Mouse (Mus musculus) duodenum, adult 2 months (tissue): ENCODE measurements around the gene Ralgps1. TPM values are rescaled to one million over a fixed set of nuclear protein-coding genes. Genes with fewer than 3 reads are reported as not detected.

Source experiments
- polyA plus RNA-seq: library from polyadenylated mRNA; depleted of rRNA; stranded (reverse); fragments of >200 nt; gene quantifications from 2 replicates; pipeline ENCODE4 v1.2.3, GENCODE M21; 2012; ENCODE audit warnings: low replicate concordance; rRNA removed

Gene Ralgps1
- polyA plus RNA-seq, result 4.9 and 6.6 TPM in 2 replicates

DNA sequence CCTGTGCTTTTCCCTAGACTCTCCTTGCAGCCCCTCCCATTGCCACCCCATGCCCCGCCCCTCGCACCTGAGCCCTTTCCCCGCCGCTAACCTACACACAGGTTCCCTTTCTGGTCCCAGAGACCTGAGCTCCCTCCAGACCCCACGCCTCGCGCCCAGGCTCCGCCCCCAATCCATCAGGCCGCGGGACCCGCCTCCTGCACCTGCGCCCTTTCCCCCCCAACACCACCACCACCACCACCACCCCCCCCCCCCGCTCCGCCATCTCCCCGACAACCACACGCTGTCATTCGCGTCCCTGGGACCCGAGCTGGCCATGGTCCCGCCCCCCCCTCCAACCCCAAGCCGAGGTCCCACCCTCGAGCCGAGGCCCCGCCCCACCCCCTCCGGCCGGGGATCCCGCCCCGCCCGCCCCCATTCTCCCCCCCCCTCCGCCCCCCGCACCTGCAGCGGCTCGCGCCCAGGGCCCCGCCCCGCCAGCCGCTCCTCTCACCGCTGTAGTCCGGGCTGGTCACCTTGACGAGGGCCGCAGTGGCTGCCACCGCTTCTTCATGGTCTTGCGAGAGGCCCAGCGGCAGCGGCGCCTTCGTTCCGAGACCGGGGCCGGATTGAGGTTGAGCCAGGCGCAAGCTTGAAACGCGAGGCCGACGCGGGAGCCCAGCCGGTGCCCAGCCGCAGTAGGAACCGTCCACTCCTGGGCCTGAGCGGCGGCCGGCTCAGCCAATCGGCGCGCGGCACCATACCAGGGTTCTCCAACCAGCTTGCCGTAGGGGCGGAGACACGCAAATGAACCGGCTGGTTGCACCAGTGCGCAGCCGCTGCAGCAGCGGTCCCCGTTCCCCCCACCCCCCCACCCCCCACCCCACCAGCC is at the start of gene Ralgps1:
Gene Ralgps1, minus strand, starts transcription at position 710 of the 871 bp plus-strand sequence.

DNA sequence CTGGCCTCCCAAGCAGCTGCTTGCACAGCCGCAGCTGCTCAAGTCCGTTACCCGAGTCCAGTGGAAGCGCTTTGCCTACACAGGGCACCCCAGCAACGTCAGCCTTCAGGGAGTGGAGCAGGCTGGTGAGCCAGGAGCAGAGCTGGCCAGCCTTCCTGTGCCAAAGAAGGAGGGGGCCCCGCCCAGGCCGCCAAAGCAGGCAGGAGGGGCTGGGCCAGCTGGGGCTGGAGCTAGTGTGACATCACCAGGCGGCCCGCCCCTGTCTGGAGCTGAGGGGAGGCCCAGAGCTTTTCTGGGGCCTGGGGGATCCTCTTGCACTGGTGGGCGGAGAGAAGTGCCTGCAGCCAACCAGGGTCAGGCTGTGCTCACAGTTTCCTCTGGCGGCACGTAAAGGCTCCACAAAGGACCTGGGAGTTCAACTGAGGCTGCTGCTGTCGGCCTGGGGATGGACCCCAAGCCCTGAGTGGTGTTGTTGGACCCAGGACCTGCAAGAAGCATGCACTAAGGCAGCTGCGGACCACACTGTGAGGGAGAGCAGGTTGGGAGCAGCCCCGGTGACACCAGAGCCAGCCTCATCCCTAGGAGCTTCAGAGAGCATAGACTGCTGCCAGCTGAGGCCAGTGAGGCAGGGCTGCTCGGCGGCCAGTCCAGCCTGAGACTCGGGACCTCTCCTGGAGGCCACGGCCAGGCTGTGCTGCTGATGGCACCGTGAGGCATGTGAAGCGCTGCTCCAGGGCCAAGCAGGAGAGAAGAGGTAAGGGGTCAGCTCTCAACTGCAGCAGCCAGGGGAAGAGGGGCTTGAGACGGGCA is 155.4 kb downstream of the Ralgps1 start, which contains the start of gene Angptl2:
Gene Angptl2, plus strand, starts transcription at position 370 of the 810 bp plus-strand sequence.

DNA sequence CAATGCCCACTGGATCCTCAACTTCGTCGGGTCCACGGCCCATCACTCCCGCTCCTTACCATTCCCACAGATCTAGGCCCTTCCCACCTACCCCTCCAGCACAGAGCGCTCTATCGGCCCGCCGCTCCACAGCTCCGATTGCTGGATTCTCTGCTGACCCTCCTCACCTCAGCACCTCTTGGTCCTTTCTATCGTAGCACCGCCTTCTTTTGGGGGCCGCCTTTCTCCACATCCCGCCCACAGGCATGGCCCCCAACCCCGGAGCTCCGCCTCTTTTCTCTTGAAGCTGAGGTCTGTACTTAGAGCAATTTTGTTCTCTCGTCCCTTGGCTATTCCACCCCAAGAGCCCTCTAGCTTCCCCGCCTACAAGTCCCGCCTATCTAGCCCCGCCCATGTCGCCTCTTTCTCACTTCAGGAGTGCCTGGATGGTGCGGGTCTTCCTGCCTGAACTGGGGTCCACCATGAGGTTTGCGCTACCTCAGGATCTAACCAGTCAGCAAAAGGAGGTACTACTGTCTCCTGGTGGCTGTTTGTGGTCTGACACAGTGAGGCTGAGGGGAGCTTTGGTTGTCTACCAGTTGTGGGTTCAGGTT is 239.7 kb downstream of the Ralgps1 start, which contains the start of gene Garnl3:
Gene Garnl3, minus strand, starts transcription at position 155 of the 593 bp plus-strand sequence.

Other genes starting within 250 kb of the Ralgps1 start
- 0.37 and 2.1 TPM in 2 replicates for gene Garnl3, start 239.8 kb downstream of the Ralgps1 start, polyA plus RNA-seq
- 13.9 and 29.0 TPM in 2 replicates for gene Angptl2, start 155.4 kb downstream of the Ralgps1 start, polyA plus RNA-seq
- gene Zbtb34, start 59.8 kb upstream of the Ralgps1 start, polyA plus RNA-seq, result 2.0 and 2.6 TPM in 2 replicates
- 4.1 and 4.2 TPM in 2 replicates for gene Zbtb43, start 97.1 kb upstream of the Ralgps1 start, polyA plus RNA-seq